Mouse (Mus musculus): ENCODE data around the gene S100a6.
A peak's percentile ranks its signal among the peaks of the same experiment; 100 is the strongest.

The S100a6 gene

DNA sequence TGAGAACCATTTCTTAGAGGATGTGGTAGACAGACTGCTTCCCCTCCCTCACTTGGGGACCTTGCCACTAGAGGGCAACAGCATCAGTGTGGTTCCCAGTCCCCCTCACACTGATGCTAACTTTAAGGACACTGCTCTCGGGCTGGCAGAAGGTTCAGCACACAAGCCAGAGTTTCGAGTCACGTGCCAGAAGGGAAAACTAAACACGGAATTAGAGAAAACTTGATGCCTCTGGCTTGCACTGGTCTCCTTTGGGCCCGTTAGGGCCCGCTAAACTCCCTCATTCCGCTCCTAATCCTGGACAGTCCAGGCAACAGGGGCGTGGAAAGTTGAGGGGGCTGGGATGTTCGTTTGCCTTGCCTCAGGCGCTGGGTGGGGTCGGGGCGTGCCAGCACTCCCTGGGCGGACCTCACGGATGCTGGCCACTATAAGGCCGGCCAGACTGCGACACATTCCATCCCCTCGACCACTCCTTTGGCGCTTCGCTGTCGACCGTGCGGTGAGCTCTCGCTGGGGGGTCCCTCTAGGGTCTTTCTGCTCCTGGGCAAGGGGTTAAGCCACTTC lies at the start of gene S100a6:
S100a6 (plus strand) TSS at position 155 of the 564 bp plus-strand sequence.
- peak in 1 of 2 experiments; percentile 80 for DNase-seq (ENCODE audit: low spot score in 2 of 2)

DNA sequence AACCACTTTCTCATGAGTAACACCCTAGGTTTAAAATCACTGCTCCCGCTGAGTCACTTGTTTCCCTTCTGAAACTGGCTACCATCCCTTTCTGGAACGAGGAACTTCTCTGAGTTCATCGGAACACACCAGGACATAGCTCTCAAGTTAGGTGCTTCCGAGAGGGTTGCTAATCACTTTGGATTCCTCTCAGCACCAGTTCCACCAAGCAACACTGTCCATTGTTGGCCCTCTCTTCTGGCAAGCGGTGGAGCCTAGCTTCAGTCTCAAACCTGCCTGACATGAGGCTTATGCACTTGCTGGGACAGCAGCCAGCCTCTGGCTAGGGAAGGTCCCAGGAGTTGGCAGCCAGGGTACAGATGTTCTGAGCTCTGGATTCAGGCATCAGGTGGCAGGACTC lies 38.0 kb upstream of the S100a6 start:
- DNase-seq (ENCODE audit: low spot score in 2 of 2) = no peak

DNA sequence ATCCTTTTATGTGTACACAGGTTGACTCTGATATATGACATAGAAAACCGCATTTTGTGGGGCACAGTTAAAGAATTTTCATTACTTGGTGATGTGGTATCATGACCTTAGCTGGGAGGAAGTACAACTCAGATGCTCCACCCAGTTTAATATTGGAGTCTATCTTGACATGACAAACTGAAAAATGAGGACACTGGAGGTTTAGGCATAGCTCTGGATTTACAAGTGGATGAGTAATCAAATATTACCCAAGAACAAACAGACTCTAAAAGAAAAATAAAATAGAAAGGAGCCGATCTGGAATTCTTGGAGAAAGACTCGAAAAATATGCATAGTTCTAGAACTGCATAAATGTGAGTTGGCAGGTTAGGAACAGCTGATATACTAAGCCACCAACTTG lies 37.4 kb upstream of the S100a6 start:
- no peak for DNase-seq (ENCODE audit: low spot score in 2 of 2)

DNA sequence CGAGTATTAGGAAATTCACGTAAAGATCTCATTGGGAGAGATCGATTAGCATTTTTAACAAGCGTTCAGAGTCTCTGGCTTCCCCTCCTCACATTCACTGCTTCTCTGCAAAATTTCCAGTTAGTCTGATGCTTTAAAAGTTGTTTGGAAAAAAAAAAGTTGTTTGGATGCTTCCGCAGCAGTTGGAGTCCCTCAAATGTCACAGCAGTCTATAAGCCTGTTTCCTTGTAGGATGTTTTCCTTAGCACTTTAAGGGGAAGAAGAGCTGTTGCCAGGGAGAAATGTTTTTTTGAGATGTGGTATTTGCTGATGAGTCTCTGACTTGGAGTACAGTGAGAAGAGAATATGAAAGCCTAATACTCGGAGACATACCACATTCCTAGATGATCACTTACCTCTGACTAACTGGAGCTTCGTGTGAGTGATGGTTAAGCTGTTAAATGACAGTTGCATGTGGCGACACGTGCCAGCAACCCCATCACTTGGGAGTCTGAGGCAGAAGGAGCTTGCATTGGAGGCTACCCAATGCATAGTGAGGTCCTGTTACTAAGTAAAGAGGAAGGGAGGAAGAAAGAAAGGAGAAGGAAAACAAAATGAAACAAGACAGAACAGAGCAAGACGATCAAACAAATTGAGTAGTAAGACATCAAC lies 36.2 kb upstream of the S100a6 start:
- no peak for DNase-seq (ENCODE audit: low spot score in 2 of 2)

DNA sequence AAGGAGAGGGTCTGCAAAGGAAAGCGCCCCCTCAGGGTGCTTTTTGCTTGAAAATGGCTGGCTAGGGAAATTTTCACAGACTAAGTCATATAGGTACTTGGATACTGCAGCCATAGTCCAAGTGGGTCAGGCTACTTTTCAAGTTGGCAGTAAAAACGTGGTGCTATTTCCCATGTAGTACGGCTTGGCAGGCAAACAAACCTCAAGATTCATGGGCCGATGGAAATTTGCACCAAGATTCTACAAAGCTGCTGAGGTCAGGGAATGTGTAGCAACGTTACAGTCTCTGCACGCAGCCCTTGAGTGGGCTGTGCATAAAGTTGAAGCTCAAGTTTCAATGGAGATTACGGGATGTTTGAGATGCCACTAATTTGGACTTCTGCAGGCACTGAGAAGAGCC lies 33.2 kb upstream of the S100a6 start:
- no peak for DNase-seq (ENCODE audit: low spot score in 2 of 2)

DNA sequence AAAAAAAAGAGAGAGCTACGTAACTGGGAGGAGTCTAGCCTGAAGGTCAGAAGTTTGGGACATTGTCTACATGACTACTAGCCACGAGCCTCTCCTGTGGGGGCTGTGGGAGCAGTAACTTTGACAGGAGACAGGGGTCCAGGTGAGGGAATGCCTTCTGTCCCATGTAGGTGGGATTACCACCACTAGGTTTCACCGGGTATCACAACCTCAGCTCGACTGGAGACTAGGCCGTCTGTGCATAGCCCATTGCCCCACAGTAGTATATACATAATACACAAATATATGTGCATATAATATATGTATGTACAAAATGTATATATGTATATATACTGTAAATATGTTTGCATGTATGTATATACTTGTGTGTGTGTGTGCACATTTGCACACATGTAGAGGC lies 31.5 kb upstream of the S100a6 start:
- no peak for DNase-seq (ENCODE audit: low spot score in 2 of 2)

DNA sequence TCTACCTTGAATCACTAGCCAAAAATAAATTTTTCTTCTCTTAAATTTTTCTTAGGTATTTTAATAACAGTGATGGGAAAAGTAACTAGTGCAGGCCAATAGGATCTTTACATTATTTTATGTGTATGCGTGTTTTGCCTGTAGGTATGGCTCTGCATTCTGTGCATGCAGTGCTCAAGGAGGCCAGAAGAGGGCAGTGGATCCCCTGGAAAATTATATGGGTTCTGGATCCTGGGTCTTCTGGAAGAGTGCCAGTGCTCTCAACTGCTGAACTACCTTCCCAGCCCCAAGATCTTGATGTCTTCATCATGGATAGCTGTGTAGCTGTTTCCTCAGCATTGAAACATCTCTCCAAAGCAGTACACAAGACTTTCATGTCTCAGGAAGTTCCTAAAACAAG lies 30.5 kb upstream of the S100a6 start:
- DNase-seq (ENCODE audit: low spot score in 2 of 2) = no peak

DNA sequence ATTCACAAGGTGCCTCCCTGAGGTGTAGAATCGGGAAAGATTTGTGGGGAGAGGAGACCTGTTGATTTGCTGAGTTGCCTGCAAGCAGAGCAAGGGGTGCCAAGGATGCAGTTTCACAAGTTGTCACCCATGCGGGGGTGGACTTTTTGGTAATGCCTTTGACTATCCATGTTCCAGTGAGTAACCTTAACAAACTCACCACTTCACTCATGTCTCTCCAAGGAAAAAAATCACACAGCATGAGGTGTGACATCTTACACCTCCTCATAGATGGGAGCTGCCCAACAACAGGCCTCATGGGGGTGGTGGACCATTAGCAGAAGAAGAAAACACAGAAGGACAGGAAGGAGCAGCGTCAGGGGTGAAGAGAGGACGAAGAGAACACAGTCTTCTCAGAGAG lies 30.1 kb upstream of the S100a6 start:
- DNase-seq (ENCODE audit: low spot score in 2 of 2) = no peak

DNA sequence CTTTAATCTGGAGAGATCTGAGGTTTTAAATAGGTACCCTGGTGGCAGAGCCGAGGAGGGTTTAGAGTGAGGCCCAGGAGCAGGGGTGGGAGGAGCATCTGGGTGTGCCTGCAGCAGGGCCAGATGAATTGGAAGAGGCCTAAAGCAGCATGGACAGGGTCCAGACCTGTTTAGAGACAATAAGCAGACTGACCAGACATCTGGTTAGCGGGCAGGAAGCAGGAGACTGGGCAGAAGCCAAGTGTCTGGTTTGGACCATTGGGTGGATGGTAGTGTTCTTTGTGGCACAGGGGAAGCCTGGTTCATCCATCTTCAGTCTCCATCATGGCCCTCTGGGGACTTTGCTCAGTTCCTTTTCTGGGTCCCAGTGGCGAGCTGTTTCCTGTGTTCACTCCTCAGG lies 28.8 kb upstream of the S100a6 start:
- no peak for DNase-seq (ENCODE audit: low spot score in 2 of 2)

DNA sequence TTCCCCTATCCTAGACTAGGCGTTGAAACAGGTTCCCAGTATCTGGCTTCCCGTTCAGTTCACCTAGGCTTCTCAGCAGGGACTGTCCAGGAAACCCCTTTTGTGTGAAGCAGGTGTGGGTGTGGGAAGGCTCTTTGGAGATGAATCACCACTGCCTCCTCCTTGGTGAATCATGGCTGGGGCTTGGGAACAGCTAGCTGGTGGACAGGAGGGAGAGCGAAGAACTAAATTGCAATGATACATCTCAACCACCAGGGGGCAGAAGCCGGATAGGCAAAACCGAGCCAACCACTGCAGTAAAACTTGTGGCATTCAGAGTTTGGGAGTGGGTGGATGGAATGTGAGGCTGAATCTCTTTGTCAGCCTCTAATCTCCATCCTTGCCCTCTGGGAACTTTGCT lies 27.1 kb upstream of the S100a6 start:
- DNase-seq (ENCODE audit: low spot score in 2 of 2) = peak; percentile 40 to 56

DNA sequence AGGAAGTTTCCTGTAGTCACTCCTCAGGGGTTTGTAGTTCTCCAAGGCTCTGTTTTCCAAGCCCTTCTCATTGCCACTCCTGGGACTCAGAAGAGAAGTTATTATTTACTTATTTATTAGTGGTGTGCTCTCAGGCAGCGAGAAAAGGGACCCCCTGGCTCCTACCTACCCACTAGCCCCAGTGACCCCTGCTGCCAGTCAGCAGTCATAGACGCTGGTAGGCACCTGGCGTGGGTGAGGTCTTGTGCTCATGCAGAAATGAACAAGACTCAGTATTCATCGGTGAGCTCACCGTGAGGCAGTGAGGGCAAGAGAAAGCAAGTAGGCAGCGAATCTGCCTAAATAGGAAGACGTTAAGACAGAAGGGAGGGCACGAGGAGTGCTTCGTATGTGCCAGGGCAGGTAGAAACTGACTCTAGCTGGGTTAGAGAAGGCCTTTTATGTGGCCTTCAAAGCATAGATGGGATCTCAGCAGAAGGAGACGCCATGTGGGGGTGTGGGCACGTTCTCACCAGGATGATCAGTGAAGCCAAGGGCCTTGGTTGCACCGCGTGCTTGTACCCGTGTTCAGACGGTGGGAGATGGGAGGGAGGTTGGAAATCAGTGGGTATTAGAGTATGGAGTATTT lies 26.6 kb upstream of the S100a6 start:
- DNase-seq (ENCODE audit: low spot score in 2 of 2) = no peak

DNA sequence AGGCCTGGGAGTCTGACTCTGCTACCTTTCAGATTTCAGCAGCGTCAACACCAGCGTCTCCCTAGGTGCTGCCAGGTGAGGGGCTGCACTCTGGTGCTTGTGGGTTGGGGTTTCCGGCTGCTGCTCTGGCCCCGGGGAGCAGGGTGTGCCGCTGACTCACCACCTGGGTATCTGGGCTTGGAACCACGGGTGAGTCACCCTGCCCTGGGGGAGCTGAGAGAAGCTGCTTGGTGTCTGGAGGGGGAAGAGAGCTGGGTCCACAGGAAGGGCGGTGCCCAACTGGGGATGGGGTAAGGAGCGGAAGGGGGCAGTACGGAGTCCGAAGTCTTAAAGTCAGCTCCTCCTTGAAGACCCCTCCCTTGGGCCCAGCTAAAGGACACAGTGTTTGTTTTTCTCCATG lies 25.8 kb upstream of the S100a6 start:
- DNase-seq (ENCODE audit: low spot score in 2 of 2) = peak; percentile 36 to 79

DNA sequence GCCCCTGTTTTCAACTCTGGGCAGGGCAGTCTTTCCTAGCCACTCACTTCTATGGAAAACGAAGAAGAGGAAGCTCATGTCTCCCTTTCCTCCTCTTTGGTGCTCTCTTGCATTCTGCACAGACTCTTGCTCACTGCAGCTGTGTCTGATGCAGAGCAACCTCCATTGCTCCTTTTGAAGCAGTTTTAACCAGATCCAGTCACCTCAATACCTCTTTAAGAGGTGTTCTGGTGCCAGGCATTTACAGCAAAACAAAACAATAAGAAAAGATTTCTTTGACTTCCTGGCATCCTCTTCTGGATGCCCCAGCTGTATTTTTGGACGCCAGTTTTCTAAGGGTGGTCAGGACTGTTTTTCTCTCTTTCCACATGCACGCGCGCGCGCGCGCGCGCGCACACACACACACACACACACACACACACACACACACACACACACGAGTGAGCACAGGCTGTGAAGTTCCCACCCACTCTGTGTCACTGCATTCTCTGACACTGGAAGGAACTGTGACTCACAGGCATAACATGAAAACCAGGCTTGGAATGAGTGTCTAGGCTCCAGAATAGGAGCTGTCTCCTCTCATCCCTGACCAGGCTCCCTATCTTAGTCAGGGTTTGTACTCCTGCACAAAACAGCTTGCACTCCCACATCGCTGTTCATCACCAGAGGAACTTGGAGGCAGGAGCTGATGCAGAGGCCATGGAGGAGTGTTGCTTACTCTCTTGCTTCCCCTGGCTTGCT lies 25.2 kb upstream of the S100a6 start:
- no peak for DNase-seq (ENCODE audit: low spot score in 2 of 2)

DNA sequence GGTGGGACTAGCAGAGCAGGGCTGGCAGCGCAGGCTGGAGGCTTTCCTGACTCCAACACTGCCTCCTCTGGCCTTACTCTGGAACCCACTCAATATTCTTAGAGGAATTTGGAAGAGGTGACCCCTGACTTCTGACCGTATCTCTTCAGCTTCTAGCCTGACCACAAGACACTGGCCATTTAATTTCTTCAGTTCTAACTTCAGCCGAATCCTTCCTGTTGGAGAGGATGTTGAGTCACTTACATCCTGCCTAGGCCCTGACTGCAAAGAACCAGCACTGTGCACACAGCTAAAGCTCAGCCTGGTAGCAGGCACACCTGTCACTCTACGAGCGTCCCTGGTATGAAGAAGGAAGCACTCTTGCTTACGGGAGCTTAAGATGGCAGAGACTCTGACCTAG lies 23.3 kb upstream of the S100a6 start:
- no peak for DNase-seq (ENCODE audit: low spot score in 2 of 2)

DNA sequence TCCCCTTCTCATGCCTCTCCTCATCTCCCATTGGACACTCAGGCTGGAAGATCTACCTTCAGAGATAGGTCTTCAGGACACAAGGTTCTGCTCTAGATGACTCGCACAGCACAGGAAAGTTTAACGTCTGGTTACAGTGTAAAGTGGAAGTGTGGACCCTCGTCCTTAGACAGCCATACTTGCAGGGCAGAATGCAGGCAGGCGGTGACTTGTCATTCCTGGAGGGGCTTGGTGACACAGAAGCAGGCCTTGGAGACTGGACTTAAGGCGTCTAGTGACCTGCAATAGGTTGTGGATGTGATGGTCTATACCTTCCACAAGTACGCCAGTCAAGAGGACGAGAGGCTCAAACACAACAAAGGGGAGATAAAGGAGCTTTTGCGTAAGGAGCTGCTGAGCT lies 22.7 kb upstream of the S100a6 start, which contains the start of gene S100a2:
S100a2 (plus strand) TSS at position 301 of the 400 bp plus-strand sequence.
- no peak for DNase-seq (ENCODE audit: low spot score in 2 of 2)

DNA sequence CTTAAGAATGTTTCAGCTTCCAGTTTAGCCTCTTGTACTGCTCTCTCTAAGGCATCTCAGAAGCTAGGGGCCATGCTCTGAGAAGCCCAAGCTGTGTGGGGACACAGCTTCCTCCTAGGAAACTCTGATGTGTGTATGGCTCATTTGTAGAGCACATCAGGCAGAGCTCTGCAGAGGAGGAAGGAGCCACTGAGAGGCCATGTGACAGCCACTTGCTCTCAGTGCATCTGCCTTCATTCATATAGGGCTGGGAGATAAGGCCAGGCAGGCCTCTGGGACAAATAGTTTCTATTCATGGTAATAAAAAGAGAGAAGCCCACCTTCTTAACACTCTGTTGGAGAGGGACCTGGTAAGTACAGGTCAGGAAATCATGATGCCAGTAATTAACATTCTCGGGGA lies 18.2 kb upstream of the S100a6 start:
- no peak for DNase-seq (ENCODE audit: low spot score in 2 of 2)

DNA sequence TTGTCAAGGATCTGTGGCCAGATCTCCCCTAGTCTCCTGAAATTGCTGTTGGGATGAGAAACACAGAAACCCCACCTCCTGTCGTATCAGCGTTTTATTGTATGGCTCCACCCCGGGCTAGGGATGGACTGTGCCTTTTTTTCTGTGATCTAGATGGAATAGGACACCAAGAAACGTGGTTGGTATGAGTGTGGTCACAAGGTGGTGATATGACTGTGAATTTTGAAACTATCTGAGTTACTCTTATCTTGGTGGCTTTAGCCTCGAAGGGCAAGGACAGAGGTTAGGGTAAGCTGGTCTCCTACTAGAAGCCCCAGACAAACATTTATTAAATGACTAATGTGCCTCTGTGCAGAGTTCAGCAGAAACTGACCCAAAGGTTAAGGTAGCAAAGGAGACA lies 17.1 kb upstream of the S100a6 start:
- DNase-seq (ENCODE audit: low spot score in 2 of 2) = no peak

DNA sequence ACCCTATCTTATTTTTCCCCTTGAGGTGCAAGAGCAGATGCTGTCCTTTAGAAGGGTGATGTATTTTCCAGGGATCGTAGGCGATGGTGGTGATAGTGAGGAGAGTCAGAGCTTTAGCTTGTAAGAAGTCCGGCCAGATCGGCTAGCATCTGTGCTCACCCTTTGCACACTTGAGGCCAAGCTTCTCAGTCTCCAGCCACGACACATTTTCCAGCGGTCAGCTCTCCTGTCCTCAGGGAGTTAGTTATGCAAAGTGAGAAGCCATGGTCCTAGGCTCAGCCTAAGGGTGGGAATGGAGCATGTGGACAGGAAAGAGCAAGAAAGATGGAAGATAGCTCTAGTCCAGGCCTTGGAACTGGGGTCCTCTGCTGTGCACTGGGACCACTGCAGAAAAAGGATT lies 15.9 kb upstream of the S100a6 start:
- no peak for DNase-seq (ENCODE audit: low spot score in 2 of 2)

DNA sequence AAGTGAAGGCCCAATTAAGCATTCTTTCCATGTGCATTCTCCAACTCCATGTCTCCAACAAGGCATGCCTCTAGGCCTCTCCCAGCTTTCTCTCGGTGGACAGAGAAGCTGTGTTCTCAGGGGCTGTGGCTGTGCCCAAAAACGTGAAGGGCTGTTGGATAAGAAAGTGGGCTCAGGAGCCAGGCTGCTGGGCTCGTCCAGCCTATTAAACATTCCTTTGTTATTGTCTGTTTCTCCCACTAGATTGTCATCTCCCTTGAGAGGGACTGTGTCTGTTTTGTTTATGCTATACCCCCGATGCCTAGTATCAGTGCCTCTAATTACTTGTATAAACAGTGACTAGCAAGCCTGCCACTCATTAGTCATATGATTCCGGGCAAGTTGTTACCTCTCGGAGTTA lies 14.9 kb upstream of the S100a6 start:
- DNase-seq (ENCODE audit: low spot score in 2 of 2) = no peak

DNA sequence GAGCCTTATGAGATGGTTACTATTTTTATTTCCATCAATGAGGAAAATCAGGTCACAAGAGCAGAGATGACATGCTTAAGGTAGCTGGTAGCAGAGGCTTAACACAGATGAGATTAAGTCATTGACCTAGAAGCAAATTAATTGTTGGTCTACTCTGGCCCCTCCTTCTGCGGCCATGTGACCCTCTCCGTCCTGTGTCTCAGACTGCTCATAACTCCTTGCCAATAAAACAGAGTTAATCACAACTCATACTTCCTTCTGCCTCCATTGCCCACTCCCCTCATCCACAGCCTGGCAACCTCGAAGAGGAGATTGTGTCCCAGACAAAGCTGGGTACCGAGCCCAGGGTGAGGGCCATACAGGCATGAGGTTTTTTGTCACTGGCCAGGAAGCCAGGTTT lies 14.5 kb upstream of the S100a6 start:
- DNase-seq (ENCODE audit: low spot score in 2 of 2) = no peak

DNA sequence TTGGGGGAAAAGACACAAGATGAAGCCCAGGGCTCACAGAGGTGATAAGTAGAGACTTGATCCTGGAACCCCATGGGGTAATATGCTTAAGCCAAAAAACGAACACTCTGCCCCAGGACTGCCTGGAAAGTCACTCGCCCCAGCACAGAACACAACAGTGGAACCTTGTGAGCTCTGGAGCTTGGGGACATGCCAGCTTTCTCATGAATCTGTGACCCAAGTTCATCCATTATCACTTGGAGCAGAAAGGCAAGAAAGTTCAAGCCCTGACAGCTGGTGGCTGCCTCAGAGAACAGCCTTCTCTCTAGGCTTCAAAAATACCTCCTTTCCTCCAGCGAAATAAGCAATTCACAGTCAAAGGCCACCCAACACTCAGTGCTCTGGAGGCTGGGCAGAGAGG lies 13.3 kb upstream of the S100a6 start:
- no peak for DNase-seq (ENCODE audit: low spot score in 2 of 2)

DNA sequence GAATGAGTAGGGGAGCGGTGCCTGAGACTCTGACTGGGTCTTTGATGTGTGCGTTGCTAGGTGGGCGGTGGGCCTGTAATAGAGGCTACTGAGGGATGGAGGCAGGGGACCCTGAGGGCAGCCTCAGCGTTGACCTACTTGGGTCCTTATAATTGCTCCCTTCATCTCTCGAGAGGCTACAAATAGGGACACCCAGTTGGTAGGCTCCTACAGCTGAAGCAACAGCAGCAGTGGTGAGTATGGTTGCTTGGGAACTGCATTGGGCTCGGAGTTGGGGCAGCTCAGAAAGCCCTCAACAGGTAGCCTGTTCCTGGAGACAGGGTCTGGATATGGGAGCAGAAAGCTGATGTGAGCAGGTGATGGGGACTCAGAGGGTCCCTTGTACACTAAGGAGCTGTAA lies 12.6 kb upstream of the S100a6 start:
- DNase-seq (ENCODE audit: low spot score in 2 of 2) = no peak
